Comparison of ENCODE assay signal across 8 mouse cellular contexts in genomic region chr4:131921461-131922346, GRCm38 (mm10). TPM values are rescaled to one million over a fixed set of nuclear protein-coding genes. Genes with fewer than 3 reads are reported as not detected.
DNase-seq lines count a peak whose midpoint lies in the region; ATAC-seq and TF ChIP-seq lines count a peak whose summit lies in the region.

Gene Tmem200b (plus strand): TSS chr4:131921771.

- H3K36me3 ChIP-seq in heart, embryonic 14.5 days (ENCODE audit: control insufficient read depth, insufficient read depth, low read length): peaks cover 25% of the 10 kb centered on the region
- peaks cover 8% of the 10 kb centered on the region; the same call in 1 of the 2 replicates for H3K36me3 ChIP-seq in limb, embryonic 11.5 days (ENCODE audit: control insufficient read depth, insufficient read depth, low read length)
- peaks cover 35% of the 10 kb centered on the region for H3K36me3 ChIP-seq in neural tube, embryonic 13.5 days

- TF ChIP-seq POLR2A in lung, adult 2 months (IDR thresholded peaks at IDR 0.05; ENCODE audit: borderline replicate concordance, extremely low read depth, low read depth, low read length): no peak

- no peak for DNase-seq in lung, adult 2 months
- no peak for DNase-seq in lung, postnatal 25 days (ENCODE audit: low spot score)
- peak; percentile 32 to 52 for DNase-seq in adrenal gland, postnatal 36 days
- DNase-seq in limb, embryonic 11.5 days (ENCODE audit: low spot score): peak; percentile 50
- no peak for DNase-seq in cerebellum, adult 9-11 months
- no peak for DNase-seq in frontal cortex, postnatal 36 days (ENCODE audit: low spot score in 2 of 2)

- no peaks in the 10 kb centered on the region for H3K9me3 ChIP-seq in heart, embryonic 14.5 days (ENCODE audit: control insufficient read depth, low read length)
- no peaks in the 10 kb centered on the region for H3K9me3 ChIP-seq in limb, embryonic 11.5 days (ENCODE audit: control insufficient read depth, low read length)
- no peaks in the 10 kb centered on the region for H3K9me3 ChIP-seq in neural tube, embryonic 13.5 days

- H3K9ac ChIP-seq in heart, embryonic 14.5 days (ENCODE audit: low read length): peak within 1 kb of the TSS; percentile 81
- H3K9ac ChIP-seq in limb, embryonic 11.5 days (ENCODE audit: low read length): peak within 1 kb of the TSS; percentile 66
- H3K9ac ChIP-seq in neural tube, embryonic 13.5 days: peak within 1 kb of the TSS; percentile 71

- H3K27me3 ChIP-seq in heart, embryonic 14.5 days (ENCODE audit: control insufficient read depth, insufficient read depth, low read length): no peaks in the 10 kb centered on the region
- peaks cover 20% of the 10 kb centered on the region for H3K27me3 ChIP-seq in limb, embryonic 11.5 days (ENCODE audit: control insufficient read depth, insufficient read depth, low read length)
- H3K27me3 ChIP-seq in neural tube, embryonic 13.5 days: peaks cover 96% of the 10 kb centered on the region

- ATAC-seq in heart, embryonic 14.5 days (ENCODE audit: insufficient number of reproducible peaks, insufficient read depth, low FRiP score, low read depth): no peak
- no peak for ATAC-seq in limb, embryonic 11.5 days (ENCODE audit: insufficient number of reproducible peaks, low FRiP score, low TSS enrichment, low read depth)
- peak; percentile 25; the same call in 1 of the 2 replicates for ATAC-seq in neural tube, embryonic 13.5 days (ENCODE audit: low read depth)

- peak within 1 kb of the TSS; percentile 88 for H3K4me2 ChIP-seq in heart, embryonic 14.5 days (ENCODE audit: low read length)
- peak within 1 kb of the TSS; percentile 85 for H3K4me2 ChIP-seq in limb, embryonic 11.5 days (ENCODE audit: low read depth, severe bottlenecking)
- peak within 1 kb of the TSS; percentile 75 for H3K4me2 ChIP-seq in neural tube, embryonic 13.5 days

- no peak for TF ChIP-seq CTCF in lung, adult 2 months (IDR thresholded peaks at IDR 0.05; ENCODE audit: insufficient read depth, low read length)

- H3K4me3 ChIP-seq in lung, adult 2 months (replicated peaks; ENCODE audit: extremely low read depth, low read depth, low read length): peak within 1 kb of the TSS; percentile 58
- peak within 1 kb of the TSS; percentile 72 to 75 for H3K4me3 ChIP-seq in heart, embryonic 14.5 days (ENCODE audit: control insufficient read depth in 1 of 2, insufficient read depth in 1 of 2, low read depth in 1 of 2, low read length in 2 of 2)
- H3K4me3 ChIP-seq in limb, embryonic 11.5 days (ENCODE audit: low read depth, low read length): peak within 1 kb of the TSS; percentile 53
- H3K4me3 ChIP-seq in neural tube, embryonic 13.5 days: peak within 1 kb of the TSS; percentile 49

- H3K27ac ChIP-seq in heart, embryonic 14.5 days (replicated peaks in 1 of 2; ENCODE audit: control insufficient read depth in 1 of 2, insufficient read depth in 1 of 2, low read depth in 2 of 2, low read length in 2 of 2): peak within 1 kb of the TSS; percentile 76 to 91
- H3K27ac ChIP-seq in limb, embryonic 11.5 days (replicated peaks; ENCODE audit: low read depth, low read length): peak within 1 kb of the TSS; percentile 78
- no peak within 1 kb of the TSS for H3K27ac ChIP-seq in neural tube, embryonic 13.5 days (replicated peaks)

- H3K4me1 ChIP-seq in lung, adult 2 months (ENCODE audit: control insufficient read depth, insufficient read depth, low read length): peaks cover 3% of the 10 kb centered on the region
- H3K4me1 ChIP-seq in heart, embryonic 14.5 days (ENCODE audit: control insufficient read depth in 2 of 2, insufficient read depth in 2 of 2, low read length in 2 of 2): peaks cover 58 to 84% of the 10 kb centered on the region in 2 experiments
- peaks cover 60% of the 10 kb centered on the region for H3K4me1 ChIP-seq in limb, embryonic 11.5 days (ENCODE audit: control insufficient read depth, insufficient read depth, low read length)
- H3K4me1 ChIP-seq in neural tube, embryonic 13.5 days (replicated peaks): peaks cover 55% of the 10 kb centered on the region

- WGBS in lung, adult 2 months: 2% methylated on average over 119 of the region's 130 CpGs
- WGBS in heart, embryonic 14.5 days: 2% methylated on average over 88 of the region's 130 CpGs
- WGBS in limb, embryonic 11.5 days: under 1% methylated on average over 101 of the region's 130 CpGs
- WGBS in neural tube, embryonic 13.5 days: 3% methylated on average over 82 of the region's 130 CpGs

RNA-seq across cellular contexts. Expression of gene Tmem200b, which starts in this region (rescaled TPM):
- polyA plus RNA-seq in lung, adult 2 months (2012; rRNA removed): 24.8 and 45.1 TPM in 2 replicates
- total RNA-seq in adrenal gland, postnatal 36 days (2021): 1 to 10 TPM; 8.8 to 9.7 TPM
- polyA plus RNA-seq in heart, embryonic 14.5 days (2014; fragmentation: Nextera tagmentation; extraction: Ambion mirVana): 3.6 and 4.3 TPM in 2 replicates
- polyA plus RNA-seq in limb, embryonic 11.5 days (2014; fragmentation: Nextera tagmentation; extraction: Ambion mirVana): 1.3 and 2.4 TPM in 2 replicates
- 0.14 and 0.29 TPM in 2 replicates for polyA plus RNA-seq in neural tube, embryonic 13.5 days (2015; fragmentation: Nextera tagmentation; extraction: Ambion mirVana)

Comparison
In these comparisons a context has a peak if more than half of its experiments do, and no peak if none do; other contexts are left out.
1. Peak in ATAC-seq, H3K4me3 ChIP-seq, H3K9ac ChIP-seq and H3K4me2 ChIP-seq in neural tube, embryonic 13.5 days; RNA of the gene not detected or under 1 TPM.
2. DNase-seq: peak in adrenal gland, postnatal 36 days (2 of 2) and limb, embryonic 11.5 days (single experiment); none in lung, adult 2 months (single experiment), lung, postnatal 25 days (single experiment), cerebellum, adult 9-11 months (single experiment) and frontal cortex, postnatal 36 days (0 of 2).
3. Peak in every context shown above with its lines, with median percentiles within 50 percentile points of each other: H3K4me3 ChIP-seq, H3K4me2 ChIP-seq and H3K9ac ChIP-seq.